Mouse (Mus musculus): ENCODE results near the gene Mob3b.
"Not testable (repeated sequence)": the region's sequence is repeated elsewhere in the genome, so short reads cannot be mapped to it uniquely, and the experiment has no call there.

The Mob3b gene

DNA sequence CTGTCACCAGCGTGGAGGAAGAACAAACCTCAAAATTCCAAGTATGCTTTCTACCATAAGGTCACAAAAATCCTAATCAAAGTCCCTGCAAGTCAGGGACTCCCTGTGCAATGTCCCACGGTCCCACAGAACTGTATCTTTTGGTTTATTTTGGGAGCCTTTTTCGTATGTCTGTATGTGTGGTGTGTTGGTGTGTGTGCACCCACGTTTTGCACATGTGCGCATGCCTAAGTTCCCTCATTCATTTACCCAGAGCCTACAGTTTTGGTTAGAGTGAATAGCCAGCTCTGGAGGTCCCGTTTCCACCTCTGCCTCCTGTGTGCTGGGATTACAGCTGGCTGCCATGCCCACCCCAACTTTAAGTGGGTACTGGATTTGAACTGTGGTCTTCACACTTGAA lies 189.7 kb downstream of the Mob3b start:
- DNase-seq (ENCODE audit: low read depth, low spot score), result no peak

DNA sequence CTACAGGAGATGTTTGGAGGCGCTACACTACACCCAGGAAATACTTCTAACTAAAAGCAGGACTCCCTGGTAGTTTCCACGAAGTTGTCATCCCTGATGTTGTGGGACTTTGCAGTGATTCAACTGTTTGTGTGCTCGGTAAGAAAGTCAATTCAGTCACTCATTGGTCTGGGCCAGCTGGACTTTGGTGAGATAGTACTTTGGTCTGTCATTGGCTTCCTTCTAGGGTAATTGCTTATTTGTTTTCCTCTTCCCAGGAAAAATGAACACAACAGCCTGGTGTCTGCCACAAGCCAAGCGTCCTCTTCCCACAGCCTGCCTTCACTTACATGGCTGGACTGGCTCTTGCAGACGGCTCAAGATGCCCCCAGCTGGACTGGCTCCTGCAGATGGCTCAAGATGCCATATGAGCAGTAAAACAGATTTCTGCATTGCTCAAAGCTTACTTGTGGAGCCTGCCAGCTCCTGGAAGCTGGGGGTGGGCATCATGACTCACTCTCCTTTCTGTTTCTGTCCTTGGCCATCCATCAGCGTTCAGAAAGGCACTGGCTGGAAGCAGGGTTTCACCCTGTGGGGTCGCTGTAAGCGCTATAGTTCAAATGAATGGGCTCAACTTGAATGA lies 190.8 kb downstream of the Mob3b start:
- no peak for DNase-seq (ENCODE audit: low read depth, low spot score)

DNA sequence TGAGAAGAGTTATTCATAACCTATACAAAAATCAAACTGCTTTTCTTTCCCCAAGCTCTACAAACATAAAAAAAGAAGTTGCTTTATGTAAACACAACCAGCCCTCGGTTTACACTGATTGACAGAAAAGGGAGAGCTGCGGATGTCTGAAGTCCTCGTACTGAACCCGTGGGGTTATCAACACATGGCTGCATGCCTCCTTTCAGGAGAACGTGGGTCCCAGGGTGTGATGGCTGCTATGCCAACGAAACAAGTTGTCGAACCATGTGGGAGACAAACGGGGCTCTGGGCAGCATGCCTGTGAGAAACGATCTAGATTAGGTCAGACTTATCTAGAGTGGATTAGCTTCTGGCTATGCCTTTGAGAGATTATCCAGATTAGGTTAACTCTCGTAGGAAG lies 192.4 kb downstream of the Mob3b start:
- no peak for DNase-seq (ENCODE audit: low read depth, low spot score)

DNA sequence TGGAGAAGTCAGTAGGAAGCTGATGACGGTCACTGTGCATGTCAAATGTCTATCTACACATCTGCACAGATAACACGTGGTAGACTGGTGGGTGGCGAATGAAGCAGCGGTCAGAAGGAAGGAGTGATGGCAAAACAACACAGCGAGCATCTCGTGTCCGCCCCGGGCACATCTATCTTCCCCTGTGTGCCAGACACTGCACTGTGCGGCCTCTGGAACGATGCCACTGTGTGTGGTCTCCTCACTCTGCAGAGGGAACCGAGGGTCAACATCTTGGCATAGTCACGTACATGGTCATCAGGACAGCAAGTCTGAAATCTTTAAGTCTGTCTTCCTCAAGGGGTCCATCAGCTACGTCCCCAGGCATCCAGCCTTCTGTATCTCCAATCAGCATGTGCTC lies 193.3 kb downstream of the Mob3b start:
- DNase-seq (ENCODE audit: low read depth, low spot score), result no peak

DNA sequence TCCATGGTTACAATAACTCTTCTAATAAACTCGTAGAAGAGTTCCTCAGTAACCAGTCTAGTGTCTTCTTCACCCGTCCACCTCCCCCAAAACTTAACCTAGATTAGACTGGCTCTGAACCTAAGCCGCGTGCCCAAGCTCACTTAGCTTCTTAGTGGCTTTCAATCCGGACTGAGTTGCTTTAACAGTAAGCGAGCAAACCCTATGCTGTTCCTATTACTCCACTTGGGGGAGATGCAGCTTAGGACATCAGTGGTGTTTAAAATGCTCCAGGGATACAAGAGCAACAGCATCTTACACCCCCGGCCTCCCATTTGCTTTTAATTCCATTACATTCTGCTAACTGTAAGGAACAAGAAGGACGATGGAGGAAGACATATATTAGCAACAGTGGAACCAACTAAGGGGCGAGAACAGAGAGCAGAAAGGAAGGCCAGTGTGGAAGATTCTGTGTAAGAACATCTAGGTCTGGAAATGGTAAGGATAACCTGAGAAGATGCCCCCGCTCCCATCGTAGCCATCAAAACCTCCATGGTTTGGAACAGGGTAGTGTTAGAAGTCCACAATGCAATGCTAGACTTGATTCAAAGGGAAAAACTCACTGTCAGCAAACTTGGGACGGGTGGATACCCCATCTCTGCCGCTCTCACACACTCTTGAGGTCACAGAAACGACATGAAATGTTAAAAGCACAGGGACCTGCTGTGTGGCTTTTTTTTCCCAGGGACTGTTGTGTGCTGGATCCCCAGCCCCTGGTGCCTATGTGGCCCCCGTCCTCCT lies 196.3 kb downstream of the Mob3b start:
- DNase-seq (ENCODE audit: low read depth, low spot score), result peak; percentile 28

DNA sequence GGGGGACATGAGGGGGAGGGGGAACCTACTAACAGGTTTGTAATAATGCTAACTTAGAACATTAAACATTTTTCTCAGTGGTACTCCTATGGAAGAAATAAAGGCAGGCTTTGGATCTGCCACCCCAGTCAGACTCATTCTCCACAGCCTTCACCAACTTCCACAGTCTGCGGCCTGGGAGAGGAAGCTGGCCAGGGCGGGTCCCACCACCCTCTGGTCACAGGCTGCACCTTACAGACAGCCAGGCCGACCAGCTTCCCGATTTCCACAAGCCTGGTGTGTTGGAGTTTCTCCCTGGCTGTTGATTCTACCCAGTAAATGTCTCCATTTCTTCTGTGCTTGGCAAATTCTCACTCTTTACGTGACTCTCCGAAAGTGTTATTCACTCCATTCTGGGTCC lies 197.8 kb downstream of the Mob3b start:
- DNase-seq (ENCODE audit: low read depth, low spot score), result no peak

DNA sequence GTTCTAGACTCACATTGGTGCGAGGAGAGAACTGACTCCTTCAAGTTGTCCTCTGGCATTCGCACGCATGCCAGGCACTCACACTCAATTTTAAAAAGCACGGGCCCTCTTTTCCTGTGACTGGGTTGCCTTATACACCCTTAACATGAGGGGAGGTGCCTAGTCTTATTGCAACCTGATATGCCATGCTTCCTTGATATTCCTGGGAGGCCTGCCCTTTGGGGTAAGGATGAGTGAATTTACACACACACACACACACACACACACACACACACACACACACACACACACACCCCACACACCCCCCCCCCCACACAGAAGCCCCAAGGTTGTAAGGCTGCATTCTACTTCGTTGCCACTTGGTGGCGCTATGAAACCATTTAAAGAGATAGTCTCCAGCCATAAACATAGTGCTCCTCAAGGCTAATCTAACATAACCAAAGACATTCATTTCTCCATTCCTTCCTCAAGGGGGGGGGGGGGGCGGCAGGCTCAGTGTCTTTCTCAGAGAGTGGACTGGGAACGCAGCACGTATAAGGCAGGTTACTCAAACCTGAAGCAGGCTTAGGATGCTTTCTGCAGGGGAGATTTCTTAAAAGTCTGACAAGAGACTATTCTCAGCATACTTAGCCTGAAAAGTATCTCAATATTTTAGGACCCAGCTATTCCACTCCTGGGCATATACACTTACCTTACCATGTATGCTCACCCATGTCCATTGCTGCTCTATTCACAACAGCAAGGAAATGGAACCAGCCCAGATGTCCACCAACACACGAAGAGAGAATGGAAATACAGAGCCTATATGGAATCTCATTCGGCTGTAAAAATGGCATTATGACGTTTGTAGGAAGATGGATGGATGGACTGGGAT lies 198.9 kb downstream of the Mob3b start:
- peak; percentile 65 for DNase-seq (ENCODE audit: low read depth, low spot score)

DNA sequence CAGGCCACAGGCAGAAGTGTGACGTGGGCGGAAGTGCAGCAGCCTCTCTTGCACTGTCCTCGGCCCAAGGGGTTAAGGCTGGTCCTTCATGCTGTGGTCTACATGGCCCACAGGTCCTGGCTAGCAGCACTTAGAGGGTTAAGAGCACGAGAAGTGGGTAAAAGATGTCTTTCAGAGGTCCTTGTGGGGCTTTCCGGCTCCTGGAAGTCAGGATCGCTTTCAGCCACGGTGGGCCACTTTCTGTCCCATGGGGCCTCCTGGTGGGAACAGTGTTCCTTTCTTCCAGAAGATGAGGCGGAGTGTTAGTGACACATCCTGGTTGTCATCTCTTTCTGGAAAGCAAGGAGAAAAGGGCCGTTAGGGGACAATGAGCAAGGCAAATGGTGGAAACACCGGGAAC lies 203.6 kb downstream of the Mob3b start:
- no peak for DNase-seq (ENCODE audit: low read depth, low spot score)

DNA sequence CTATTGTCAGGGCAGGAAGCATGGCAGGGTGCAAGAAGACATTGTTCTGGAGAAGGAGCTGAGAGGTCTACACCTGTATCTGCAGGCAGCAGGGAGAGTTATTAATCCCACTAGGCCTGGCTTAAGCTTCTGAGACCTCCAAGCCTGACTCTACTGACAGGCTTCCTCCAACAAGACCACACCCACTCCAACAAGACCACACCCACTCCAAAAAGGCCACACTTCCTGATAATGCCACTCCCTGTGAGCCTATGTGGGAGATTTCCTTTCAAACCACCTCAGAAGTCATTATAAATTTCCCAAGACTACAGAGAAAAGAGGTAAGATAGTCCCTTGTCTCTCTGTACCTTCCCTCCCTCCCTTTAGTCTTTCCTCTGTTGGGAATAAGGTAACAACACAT lies 210.1 kb downstream of the Mob3b start:
- DNase-seq (ENCODE audit: low read depth, low spot score), result no peak

DNA sequence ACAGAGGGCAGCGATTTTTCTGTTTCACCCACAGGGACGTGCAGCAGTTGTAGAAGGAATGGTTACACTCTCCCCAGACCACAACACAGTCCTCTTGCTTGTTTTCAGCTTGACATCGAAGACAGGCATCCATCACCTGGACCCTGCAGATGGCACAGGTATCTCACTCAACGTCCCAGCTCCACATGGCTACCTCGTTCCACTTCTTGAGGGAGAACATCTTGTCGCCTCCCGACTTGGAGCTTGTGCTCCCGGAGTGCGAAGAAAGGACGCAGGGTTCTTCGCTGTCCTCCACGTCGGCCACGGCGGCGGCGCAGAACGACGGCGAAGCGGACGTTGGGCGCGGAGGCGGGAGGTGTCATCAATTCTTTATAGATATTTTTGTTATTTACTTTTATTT lies 216.2 kb downstream of the Mob3b start:
- no peak for DNase-seq (ENCODE audit: low read depth, low spot score)

DNA sequence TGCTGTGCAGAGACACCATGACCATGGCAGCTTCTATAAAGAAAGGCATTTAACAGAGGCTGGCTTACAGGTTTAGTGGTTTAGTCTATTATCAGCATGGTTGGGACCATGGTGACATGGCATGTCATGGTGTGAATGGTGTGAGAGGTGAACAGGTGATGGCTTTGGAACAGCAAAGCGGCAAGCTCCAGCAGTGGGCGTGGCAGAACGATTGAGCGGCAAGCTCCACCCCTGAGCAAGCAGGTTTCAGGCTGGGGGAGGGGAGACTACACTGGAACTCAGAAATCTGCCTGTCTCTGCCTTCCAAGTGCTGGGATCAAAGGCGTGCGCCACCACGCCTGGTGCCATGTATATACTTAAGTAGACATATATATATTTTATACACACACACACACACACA lies 228.9 kb downstream of the Mob3b start:
- DNase-seq (ENCODE audit: low read depth, low spot score), result peak; percentile 54

DNA sequence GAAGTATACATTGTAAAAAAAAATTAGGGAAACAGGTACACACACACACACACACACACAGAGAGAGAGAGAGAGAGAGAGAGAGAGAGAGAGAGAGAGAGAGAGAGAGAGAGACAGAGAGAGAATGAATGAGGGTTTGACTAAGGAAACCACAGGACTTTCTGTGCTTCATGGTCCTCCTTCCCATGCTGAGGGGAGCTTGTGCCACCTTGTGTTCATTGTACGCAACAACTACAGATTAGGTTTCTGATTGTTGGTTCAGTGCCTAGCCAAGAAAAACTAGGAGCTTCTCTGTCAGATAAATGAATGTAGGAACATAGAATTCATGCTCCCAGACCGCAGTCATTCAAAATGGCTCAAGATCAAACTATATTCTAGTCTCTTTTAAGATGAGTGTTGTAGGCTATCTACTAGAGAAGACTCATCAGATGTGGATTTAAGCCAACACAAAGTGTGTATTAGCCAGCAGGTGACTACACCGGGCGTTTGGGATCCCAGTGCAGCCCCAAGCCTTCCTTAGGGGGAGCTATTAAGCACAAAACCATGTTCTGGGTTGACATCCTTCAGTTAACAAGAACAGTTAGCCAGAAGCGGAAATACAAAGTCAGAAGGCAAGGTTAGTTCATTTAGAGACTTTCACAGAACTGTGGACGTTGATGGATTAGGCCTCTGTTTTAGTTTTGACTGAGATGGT lies 235.0 kb downstream of the Mob3b start:
- DNase-seq (ENCODE audit: low read depth, low spot score), result peak; percentile 84

DNA sequence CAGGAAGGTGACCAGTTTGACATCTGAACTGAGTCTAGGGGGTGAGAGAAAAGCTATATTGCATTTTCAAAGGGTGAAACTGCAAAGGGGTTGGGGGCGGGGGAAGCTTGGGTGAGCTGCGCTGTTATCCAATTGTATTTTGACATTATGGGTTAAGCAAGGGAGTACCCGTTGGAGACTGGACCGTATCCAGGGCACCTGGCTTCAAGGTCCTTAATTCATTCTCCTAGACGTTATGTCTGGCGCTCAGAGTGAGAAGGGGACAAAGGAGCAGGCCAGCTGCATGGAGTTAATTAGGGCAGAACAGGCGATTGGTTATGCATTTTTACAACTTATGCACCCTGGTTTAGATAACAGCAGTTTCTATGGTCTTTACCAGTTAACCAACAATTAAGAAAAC lies 239.9 kb downstream of the Mob3b start:
- no peak for DNase-seq (ENCODE audit: low read depth, low spot score)

DNA sequence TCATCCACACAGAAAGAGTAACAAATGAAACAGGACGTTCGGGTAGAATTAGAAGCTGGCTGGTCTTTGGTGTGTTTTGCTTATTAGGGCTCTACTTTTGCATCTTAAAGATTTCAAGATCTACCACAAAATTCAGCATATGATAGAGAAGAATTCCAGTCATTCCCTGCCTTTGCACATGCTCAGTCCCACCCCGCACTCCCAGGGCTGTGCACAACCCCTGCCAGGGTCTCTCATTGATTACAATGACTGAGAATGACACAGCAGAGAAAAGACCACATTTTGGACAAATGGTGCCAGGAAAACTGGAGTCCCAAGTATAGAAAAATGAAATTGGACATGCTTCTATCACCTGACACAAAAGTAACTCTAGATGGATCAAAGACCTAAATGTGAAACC lies 245.1 kb downstream of the Mob3b start:
- peak; percentile 56 for DNase-seq (ENCODE audit: low read depth, low spot score)

DNA sequence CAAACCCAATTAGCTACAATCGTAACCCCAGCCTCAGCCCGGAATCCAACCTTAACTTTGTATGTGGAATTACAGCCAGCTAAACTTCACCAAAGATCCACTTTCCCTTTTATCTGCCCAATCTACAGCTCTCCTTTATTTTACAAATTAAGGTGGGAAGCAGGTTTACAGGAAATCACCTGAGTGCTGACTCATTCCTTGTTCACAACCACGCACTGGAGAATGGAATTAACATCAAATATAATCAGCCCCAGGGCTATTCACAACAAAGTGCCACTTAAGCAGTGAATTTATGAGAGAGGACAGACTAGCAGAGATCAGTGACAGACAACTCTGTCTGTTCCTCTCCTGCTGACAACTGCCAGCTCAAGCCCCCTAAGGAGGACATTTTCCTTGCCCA lies 245.9 kb downstream of the Mob3b start:
- DNase-seq (ENCODE audit: low read depth, low spot score), result peak; percentile 83

DNA sequence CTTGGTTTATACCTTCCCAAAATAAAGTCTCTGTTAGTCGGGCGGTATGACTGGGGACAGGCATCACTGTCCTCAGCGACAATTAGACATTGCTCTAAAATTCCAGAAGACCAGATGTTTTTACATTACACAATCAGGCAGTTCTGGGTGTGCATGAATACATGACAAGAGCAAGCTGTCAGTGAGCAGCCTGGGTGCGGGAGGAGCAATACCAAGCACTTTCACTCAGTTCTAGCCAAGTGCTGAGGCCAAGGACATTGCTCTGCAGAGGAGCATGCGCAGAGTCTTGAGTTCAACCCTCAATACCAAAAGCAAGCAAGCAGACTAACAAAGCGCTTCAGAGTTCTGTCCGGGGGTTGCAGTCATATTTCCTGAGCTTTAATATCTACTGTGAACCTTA lies 249.2 kb downstream of the Mob3b start:
- peak; percentile 42 for DNase-seq (ENCODE audit: low read depth, low spot score)

DNA sequence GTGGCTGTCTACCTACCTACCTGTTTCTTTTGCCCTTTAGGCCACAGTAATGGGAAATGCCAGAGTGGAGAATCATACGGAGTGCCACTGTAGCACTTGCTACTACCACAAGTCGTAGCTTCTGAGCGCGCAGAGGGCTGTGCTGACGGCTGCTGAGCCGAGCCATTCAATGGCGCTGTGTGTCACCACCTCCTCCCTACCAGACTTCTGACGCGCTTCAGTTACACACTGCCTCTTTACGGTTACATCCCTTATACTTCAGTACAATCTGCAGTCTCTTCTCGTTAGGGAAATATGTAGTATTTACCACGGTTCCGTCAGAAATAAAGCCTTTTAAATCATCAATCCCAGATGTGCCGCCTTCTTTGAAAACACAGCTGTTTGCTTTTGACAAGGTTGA lies 250.3 kb downstream of the Mob3b start:
- DNase-seq (ENCODE audit: low read depth, low spot score), result peak; percentile 70

DNA sequence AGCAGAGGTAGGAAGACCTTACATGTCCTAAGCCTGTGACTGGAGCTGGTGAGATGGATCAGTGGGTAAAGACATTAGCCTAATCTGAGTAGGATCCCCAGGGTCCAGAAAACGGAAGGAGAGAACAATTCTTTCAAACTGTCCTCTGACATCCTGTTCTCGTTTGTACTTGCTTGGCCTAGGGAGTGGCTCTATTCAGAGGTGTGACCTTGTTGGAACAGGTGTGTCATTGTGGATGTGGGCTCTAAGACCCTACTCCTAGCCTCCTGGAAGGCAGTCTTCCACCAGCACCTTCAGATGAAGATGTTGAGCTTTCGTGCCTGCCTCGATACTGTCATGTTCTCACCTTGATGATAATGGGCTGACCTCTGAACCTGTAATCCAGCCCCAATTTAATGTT lies 251.1 kb downstream of the Mob3b start:
- peak; percentile 71 for DNase-seq (ENCODE audit: low read depth, low spot score)

DNA sequence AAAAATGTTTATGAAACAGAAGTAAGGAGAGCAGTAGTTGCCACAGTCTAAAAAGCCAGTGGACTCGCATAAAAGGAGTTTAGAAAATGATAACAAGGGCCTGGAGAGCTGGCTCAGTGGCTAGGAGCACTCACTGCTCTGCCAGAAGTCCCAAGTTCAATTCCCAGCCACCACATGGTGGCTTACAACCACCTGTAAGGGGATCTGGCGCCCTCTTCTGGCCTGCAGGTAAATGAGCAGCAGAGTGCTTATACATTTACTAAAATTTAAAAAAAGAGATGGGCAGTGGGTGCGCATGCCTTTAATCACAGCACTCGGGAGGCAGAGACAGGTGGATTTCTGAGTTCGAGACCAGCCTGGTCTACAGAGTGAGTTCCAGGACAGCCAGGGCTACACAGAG lies 251.9 kb downstream of the Mob3b start:
- peak; percentile 93 for DNase-seq (ENCODE audit: low read depth, low spot score)

DNA sequence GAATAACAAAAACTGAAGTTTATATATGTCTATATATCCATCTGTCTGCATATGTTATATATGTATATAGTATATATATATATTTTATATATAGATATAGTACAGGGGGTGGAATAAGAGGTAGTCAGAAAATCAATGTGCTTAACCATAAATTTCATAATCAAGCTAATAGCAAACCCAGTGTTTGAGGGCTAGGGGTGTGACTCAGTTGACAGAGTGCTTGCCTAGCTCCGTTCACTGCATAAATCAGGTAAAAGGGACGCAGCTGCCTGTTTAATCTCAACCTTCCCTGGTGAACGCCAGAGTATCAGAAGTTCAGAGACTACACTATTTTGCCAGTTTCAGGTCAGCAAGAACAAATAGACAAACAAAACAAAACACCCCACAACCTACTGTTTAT lies 255.7 kb downstream of the Mob3b start:
- not testable (repeated sequence) for DNase-seq (ENCODE audit: low read depth, low spot score)

DNA sequence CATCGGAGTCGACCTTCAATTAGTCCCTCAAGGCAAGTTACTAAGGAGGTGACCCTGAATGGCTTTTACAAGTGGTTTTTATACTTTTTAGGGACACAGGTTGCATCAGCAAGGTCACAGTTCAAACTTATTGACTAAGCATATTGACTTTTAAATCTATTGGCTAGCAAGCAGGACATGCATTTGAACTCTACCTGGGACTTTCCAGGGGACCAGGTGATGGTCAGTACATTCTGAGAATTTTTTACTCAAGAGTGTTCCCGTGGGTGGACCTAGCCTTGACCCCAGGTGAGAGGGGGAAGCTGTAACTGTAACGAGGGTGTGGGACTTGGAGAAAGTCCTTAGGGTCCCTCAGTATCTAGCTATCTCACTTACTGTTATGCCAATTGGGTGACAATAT lies 256.1 kb downstream of the Mob3b start:
- no peak for DNase-seq (ENCODE audit: low read depth, low spot score)

DNA sequence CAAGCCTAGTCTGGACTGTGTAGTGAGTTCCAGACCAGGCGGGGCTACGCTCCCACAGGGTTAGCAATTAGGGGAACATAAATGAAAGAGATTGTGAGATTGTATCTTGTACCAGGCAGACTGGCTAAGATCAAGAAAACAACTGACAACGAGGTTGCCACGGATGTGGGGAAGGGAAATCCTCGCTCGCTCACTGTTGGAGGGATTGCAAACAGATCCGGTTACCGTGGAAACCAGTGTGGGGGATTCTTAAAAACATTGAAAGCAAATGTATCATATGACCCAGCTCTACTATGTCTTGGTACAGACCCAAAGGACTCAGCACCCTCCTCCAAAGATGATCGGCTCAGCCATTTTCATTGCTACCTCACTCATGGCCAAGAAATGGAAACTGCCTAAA lies 257.1 kb downstream of the Mob3b start:
- DNase-seq (ENCODE audit: low read depth, low spot score), result no peak

Measured in ZHBTc4 (cell line).